Mouse (Mus musculus) urinary bladder, adult 18-20 months (tissue): Measurements from ENCODE around the gene Foxk1.

Experiments
- DNase-seq, 2 experiments: peaks; one replicate each; pipeline ENCODE4 v3.0.0; 2022; ENCODE audit warnings: low spot score in 2 of 2, mixed read lengths in 2 of 2

The Foxk1 gene

DNA sequence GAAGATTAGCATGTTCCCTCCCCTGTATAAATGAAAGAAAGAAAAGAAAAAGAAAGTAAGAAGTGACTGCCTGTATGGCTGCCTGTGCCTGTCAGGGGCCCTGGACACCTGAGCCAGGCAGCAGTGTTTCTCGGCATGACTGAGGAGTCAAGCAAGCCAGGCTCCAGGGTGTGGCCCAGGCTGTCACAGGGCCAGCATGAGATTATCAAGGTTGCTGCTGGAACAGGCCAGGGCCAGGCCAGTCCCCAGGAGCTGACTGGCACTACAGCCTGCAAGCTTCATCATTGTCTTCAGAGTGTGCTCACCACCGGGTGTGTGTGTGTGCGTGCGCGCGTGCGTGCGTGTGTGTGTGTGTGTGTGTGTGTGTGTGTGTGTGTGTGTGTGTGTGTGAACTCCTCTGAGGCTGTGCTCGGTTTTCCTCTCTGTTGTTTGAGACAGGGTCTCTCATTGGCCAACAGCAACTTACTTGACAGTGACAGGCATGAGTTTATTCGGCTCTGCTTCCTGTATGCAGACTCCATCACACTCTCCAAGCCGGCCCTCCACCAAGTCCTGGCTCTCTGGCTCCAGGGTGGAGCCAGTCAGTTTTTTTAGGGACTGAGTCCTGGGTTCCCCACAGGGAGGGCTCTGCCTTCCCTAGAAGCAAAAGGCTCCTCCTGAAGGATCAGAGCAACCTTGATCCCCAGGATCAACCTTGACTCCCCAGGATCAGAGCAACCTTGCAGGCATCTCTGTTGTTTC lies 43.7 kb downstream of the Foxk1 start:
- peak in 1 of 2 experiments; percentile 34 for DNase-seq

DNA sequence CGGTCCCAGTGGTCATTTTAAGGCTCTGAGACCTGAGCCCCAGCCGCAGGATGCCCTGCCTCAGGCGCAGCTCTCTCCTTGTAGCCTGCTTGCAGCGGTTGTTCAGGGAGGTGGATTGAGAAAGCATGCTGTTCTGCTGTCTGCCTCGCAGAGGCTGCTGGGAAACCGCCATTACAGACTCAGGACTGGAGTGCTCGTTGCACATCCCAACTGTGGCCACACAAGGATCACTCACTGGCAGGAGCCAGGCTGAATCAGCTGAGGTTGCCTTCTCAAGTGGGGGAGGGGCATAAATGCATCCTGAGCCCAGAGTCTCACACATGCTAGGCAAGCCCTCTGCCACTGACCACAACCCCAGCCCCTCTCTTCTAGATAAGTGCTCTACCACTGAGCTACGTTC lies 44.4 kb downstream of the Foxk1 start:
- DNase-seq, result no peak

DNA sequence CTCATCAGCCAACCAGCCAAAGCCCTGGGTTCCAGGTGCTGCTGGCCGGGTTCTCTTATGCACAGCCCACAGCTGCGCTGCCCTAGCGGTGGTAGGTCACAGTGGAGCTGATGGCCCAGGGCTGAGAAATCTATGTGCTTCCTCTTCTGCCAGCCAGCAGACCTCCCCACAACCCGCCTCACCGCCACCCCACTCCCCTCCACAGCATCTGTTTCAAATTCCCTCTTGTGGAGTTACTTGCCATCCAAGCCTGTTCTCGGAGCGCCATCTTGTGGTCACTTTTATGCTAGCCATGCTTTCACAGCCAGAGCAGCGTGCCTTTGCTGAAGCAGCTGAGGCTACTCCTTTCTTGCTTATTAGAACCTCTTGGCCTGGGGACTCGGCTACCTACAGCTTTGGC lies 46.8 kb downstream of the Foxk1 start:
- DNase-seq, result peak; percentile 69 to 78

DNA sequence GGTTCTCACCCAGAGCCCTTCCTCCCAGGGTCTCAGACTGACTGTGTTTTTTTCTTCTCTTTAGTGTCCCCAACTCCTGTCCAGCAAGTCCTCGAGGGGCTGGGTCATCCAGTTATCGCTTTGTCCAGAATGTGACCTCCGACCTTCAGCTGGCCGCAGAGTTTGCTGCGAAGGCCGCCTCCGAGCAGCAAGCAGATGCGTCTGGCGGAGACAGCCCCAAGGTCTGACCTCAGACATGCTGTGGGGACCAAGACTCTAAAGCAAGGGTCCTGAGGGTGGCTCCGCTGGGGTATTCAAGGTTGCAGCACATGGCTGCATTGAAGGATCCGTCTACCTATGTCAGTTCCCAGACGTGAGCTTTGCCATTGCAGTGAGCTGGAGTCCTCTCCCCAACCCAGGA lies 47.3 kb downstream of the Foxk1 start:
- no peak for DNase-seq

DNA sequence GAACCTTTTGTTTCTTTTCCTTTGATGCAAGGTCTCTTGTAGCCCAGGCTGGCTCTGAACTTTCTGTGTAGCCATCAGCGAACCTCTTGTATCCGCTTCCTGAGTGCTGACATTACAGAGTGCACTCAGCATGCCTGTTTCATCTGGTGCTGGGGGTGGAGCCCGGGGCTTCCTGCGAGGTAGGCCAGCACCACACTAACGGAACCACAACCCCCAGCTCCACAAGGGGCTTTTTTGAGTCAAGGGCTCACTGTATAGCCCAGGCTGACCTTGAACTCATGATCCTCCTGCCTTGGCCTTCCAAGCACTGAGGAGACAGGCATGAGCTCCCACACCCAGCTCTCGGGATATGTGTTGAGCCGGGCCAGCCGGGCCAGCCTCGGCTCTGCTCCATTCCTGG lies 49.5 kb downstream of the Foxk1 start:
- DNase-seq, result no peak

DNA sequence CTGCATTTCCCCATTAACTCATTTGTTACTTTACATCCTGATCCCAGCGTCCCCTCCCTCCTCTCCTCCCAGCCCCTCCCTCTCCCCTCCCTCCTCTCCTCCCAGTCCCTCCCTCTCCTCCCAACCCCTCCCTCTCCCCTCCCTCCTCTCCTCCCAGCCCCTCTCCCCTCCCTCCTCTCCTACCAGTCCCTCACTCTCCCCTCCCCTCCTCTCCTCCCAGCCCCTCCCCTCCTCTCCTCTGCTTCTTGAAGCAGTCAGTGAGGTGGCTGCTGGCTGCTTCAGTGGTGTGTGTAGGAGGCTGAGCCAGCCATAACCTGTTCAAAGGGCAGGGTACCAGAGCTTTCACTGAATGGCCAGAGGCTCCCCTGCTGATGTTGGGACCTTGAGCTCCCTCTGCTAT lies 50.5 kb downstream of the Foxk1 start:
- DNase-seq, result no peak

DNA sequence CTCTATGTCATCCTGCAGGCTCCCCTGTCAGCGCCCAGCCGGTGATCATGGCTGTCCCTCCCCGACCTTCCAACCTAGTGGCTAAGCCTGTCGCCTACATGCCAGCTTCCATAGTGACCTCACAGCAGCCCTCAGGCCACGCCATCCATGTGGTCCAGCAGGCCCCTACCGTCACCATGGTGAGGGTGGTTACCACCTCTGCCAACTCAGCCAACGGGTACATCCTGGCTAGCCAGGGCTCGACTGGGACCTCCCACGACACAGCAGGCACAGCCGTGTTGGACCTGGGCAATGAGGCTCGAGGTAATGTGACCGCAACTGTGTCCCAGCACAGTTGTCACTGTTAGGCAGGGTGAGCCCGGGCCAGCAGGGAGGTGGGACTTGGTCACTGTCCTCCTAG lies 52.4 kb downstream of the Foxk1 start:
- no peak for DNase-seq

DNA sequence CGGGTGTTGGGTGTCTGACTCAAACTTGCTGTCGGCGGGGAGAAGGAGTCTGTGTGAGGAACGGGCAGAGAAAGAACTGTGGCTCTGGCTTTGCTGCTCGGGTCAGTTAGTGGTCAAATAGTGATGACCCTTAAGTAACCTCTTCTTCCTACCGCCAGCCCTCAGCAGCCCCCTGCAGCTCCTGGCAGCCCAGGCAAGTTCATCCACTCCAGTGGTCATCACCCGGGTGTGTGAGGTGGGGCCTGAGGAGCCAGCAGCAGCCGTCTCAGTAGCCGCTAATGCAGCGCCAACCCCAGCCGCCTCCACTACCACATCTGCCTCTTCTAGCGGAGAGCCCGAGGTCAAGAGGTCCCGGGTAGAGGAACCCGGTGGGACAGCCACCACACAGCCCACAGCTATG lies 55.0 kb downstream of the Foxk1 start:
- DNase-seq, result no peak

DNA sequence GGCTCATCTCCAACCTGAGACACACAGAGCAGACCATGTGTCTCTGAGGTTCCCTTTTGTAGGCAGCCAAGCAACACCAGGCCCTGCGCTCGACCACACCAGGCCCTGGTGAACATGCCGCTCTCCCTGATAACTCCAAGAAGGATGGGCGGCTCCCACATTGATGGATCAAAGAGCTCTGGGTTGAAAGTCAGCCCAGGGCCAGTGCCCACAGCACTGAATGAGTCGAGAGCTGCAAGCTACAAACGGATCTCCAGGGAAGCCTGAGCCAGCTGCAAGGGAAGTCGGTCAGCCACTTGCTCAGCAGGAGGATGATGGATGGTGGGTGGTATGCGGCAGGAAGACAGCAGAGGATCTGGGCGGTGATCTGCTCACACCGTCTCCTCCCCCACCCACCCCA lies 56.0 kb downstream of the Foxk1 start:
- no peak for DNase-seq

DNA sequence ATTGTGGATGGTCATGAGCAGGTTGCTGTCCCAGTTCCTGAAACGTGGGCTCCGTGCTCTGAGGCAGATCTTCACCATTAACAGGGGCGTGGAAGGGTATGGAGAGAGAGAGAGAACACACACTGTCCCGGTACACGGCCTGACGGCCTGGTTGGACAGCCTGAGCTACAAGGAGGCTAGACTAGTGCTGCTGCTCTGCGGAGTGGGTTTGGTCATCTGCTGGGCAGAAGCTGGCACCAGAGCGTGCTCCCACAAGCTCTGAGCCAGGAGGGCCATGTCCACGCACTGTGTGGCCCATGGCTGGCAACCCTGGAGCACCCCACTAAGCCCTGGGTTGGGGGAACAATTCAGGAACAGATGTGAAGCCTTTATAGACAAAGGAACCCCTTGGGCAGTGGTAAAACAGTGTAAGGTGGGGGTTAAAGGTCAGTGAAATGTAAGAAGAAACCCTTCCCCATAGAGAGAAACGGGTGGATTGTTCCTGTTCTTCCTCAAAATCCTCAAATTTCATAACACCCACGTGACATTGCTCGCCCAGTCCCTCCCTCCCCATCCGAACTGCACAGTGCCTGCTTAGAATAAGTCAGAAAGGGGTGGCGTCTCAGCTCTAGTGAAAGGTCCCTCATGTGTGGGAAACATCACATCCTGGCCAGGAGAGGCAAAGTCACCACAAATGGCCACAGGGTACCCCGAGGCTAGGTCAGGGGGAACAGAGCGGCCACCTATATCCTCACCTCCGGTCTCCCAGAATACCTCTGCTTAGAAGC lies 57.7 kb downstream of the Foxk1 start:
- DNase-seq, result no peak

DNA sequence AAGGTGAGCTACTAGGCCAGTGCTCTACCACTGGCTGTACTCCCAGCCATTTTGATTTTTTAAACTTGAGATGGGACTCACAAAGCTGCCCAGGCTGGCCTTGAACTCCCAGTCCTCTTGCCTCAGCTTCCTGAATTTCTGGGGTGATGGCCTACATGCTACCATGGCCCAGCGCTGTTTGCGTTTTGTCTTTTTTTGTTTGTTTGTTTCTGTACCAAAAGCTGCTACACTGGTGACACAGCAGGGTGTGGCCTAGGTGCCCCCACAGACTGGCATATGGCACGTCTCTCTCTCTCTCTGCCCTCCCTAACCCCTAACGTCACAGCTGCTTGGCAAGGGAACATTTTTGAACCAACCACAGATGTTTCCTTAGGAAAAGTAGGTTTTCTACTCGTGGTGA lies 58.5 kb downstream of the Foxk1 start:
- no peak for DNase-seq

DNA sequence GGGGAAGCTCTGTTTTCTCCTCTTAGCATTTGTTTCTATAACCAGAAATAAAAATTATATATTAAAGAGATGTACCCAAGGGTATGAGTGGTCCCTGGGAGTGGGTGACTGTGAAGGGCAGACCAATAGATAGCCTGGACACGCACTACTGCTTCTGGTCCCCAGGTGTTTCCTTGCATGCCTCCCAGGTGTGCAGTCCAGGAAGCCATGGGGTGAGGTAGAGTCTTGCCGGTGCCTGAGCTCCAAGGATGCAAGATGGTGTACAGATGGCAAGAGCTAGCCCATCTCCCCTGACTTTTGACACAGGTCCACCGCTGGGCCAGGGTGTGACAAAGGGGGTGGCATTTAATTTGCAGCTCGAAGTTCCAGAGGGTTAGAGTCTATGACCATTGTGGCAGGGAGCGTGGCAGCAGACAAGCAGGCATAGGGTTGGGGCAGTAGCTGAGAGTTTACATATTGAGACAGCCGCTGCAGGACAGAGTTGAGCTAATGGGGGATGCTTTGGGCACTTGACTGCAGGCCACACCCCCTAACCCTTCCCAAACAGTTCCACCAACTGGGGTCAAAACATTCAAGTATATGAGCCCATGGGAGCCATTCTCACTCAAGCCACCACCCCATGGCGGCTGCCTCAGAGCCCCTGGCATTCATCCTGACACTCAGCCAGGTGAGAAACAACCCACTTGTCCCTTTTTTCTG lies 60.8 kb downstream of the Foxk1 start:
- DNase-seq, result no peak

DNA sequence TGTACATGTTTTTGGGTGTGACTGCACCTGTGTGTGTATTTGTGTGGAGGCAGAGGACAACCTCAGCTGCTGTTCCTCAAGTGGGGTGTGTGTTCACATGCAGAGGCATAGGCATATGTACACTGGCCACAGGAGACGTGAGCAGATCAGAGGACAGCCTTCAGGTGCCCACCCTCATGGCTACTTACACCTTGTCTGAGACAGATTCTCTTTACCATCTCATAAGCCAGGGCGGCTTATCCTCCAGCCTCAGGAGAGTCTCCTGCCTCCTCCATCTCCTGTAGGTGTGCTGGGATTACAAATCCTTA lies 61.3 kb downstream of the Foxk1 start:
- no peak for DNase-seq

DNA sequence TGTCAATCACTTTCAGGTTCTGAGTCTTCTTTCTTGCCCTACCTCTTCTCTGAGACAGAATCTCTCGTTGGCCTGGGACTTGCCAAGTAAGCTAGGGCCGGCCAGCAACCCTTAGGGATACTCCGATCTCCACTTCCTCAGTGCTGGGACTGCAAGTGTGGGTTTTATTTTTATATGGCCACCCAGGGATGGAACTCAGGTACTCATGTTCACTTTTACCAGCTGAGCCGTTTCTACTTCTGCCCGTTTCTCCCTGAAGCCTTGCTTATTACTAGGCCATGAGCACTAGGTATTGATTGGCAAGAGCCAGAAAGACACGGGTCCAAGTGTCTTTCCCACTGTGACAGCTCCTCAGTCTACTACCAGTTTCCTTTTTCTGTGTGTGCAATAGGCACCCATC lies 61.7 kb downstream of the Foxk1 start:
- no peak for DNase-seq

DNA sequence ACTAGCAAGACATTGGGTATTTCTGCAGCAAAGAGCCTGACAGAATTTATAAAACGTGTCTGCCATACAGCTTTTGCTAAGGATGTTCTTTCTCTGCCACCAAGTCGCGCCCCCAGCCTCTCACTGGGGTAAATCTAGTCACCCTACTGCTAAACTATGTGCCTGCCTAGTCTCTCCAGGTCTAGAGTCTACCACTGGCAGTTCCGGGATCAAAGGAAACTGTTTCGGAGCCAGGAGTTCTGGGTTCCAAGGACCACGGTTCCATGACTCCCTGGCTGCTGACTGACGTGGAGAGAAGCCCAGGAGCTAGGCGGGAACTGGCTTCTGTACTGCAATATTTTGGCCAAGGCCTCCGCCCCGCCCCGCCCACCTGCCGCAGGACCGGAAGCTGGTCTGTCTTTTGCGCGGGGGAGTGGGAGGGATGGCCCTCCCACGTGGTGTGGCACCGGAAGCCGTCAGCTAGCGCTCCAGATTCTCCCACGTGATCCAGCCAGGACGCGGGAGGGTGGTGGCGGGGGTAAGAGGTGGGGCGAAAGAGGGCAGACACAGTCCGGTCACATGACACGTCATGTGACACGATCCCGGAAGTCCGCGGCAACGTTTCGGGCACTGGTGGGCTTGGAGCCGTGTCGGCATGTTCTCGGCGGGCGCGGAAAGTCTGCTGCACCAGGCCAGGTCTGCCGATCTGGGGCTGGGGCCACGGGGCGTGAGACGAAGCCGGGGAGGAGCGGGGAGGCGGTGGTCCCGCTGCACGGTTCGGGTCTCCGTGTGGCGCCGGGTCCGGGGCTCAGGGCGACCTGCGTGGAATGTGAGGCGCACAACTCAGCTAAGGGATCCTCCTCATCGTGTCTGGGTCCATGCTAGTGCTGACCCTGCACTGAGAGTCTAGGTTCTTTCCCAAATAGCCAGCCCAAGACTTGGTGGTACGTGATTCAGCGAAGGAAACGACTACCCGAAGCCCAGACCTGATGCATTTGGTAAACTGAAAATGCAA lies 62.5 kb downstream of the Foxk1 start, which contains the start of gene Ap5z1:
Gene Ap5z1 (plus strand): TSS at position 484 of the 994 bp plus-strand sequence.
- DNase-seq, result peak; percentile 82 to 94

DNA sequence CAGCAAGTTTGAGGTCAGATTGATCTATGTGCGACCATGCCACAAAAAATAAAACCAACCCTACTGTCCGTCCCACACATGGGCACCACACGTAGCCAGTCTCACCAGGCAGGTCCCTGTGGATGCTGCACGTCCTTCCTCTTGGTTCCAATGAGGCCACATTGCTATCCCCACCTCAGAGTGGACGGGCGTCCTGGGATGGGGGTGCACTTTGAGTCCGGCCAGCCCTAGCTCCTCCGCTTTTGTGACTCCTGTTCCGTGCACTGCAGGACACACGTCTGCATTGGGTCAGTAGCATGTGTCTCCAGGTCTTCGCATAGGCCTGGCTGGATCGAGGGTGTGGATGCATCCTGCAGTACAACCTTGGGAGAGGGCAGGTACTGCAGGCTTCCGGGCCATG lies 67.1 kb downstream of the Foxk1 start:
- DNase-seq, result no peak

DNA sequence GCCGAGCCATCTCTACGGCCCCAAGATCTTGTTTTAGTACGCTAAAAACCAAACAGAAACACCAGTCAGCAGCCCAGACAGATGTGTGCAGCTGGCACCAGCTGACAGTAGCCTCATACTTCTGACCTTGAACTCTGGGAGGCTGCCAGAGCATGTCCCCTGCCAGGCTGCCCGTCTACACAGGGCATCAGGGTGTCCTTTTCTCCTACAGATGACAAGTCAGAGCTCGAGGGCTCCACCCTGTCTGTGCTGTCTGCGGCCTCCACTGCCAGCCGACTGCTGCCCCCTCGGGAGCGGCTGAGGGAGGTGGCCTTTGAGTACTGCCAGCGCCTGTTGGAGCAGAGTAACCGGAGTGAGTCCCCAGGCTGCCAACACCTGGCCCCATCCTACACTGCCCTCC lies 68.5 kb downstream of the Foxk1 start:
- DNase-seq, result no peak

DNA sequence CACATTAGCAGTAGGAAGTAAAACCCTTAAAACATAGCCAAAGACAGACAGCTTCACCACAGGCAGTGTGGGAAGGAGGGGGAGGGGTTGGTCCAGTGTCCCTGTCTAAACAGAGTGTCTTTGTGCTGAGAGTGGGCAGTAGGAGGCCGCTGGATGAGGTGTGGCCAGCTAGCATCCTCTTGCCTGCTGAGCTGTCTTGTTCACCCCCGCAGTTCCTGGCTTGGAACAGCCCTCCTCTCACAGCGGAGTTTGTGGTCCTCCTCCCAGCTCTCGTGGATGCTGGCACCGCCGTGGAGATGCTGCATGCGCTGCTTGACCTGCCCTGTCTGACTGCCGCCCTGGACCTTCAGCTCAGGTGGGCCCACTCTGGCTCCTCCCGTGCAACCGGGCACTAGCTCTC lies 72.4 kb downstream of the Foxk1 start:
- DNase-seq, result no peak

DNA sequence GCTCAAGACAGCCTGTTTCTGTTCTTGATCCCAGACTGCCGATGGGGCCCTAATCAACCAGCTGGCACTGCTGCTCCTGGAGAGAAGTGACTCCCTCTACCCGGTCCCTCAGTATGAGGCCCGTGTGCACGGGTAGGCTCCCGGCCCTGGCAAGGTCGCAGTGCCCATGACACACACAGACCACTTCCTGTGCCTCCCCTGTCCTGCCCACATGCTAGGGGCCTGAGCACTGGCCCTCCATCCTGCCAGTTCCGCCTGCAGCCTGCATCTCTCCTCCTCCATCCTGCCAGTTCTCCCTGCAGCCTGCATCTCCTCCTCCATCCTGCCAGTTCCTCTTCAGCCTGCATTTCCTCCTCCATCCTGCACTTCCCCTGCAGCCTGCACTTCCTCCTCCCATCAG lies 74.4 kb downstream of the Foxk1 start:
- no peak for DNase-seq

DNA sequence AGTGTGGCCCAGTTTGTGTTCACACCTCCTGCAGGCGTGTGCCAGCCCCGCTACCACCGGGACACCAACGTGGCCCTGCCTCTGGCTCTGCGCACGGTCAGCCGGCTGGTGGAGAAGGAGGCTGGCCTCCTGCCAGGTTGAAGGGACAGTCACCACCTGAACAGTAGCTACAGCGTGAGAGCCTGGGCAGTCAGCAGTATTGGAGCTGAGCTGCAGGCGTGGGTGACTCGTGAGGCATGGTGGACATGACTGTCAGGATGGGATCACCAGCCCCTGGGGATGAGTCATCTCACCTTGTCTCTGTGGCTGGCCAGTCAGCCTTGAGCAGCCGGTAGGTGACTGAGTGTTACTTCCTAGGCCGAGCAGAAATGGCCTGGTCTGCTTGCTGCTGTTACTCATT lies 76.0 kb downstream of the Foxk1 start:
- DNase-seq, result no peak

DNA sequence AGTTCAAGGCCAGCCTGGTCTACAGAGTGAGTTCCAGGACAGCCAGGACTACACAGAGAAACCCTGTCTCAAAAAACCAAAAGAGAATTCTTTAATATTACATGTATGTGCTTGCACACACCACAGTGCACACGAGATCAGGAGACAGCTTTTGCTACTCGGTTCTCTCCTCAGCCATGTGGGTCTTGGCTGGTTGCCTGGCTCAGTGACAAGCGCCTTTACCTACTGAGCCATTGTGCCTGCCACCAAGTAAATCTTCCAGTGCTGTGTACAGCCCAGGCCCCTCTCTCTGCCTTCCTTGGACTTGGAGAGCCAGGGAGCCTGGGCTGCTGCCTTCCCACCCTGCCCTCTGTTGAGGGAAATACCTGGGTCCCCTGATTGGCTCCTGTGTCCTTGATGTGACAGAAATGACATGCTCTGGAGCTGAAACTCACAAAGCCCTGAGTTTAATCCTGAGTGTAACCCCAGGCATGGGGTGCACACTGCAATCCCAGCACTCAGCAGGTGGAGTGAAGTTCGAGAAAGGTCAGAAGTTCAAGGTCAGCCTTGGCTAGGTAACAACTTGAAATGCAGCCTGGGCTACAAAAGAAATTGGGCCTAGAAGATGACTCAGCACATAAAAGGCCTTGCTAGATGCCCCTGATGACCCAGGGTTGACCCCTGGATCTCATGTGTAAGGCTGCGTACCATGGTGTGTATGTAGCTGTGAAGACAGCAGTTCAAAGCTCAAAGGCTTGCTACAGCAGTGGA lies 76.7 kb downstream of the Foxk1 start:
- DNase-seq, result no peak
